Mouse (Mus musculus) lung, adult 2 months (tissue): ENCODE measurements around the gene Dcakd.

Experiments
- CTCF ChIP-seq: fragments of 200-500 bp; IDR thresholded peaks from 2 replicates; pipeline ENCODE4 v1.5.1; 2011; ENCODE audit warnings: mild to moderate bottlenecking, low read length, control low read depth; ENCODE audit not compliant: insufficient read depth
- POLR2A ChIP-seq: fragments of 200-500 bp; IDR thresholded peaks from 2 replicates; pipeline ENCODE4 v1.6.1; 2011; ENCODE audit warnings: low read depth, mild to moderate bottlenecking, control low read depth, low read length, borderline replicate concordance; ENCODE audit errors: extremely low read depth

DNA sequence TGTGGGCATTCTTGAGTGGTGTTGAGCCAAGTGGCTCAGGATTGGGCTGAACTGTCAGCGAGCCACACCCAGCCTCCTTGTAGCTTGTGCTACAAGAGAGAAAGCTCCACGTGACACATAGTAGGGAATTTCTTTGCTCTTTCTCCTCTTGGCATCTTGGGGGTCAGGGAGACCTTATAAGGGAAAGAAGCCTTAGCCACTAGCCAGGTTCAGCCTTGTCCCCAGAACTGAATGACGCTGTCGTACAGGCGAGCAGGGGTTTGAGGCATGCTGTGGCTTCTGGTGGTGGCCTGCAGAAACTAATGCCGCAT is 38.9 kb upstream of the Dcakd start:
- TF ChIP-seq CTCF (no peak), POLR2A (no peak)
